Mouse (Mus musculus): Measurements from ENCODE around the gene Zfand3.

GRCm38 (mm10) chr17:30180197-30180596 lies 175.7 kb downstream of the Zfand3 start:
- TF ChIP-seq POLR2A (IDR thresholded peaks at IDR 0.05; ENCODE audit: borderline replicate concordance, extremely low read depth, low read depth, low read length) = no peak
- TF ChIP-seq CTCF (IDR thresholded peaks at IDR 0.05; ENCODE audit: insufficient read depth, low read length) = no peak
